26 mouse cellular contexts compared by ENCODE assay signal in genomic region chr2:80683727-80684239, GRCm38 (mm10).
A peak's percentile ranks its signal among the peaks of the same experiment; 100 is the strongest.
DNase-seq lines count a peak whose midpoint lies in the region; ATAC-seq and TF ChIP-seq lines count a peak whose summit lies in the region.
"Had no signal": no experiment of that assay in that cellular context is flagged by ENCODE, and none has a peak within 500 bp of the region (broad histone marks: within the 10 kb centered on the region; RNA-seq: fewer than 3 reads in every experiment).

No protein-coding gene starts in this region.

- no peaks in the 10 kb centered on the region for H3K79me2 ChIP-seq in CH12.LX (replicated peaks; ENCODE audit: control insufficient read depth, extremely low read depth, insufficient read depth, poor library complexity, severe bottlenecking)

- in situ Hi-C loops in CH12.LX (cut with MboI; ENCODE audit: low pct_ligation_motif_present, low pct_unique_long_range_greater_than_20kb, low sequenced_read_pairs): no loop called here

- no peak overlapping the region for H3K27ac ChIP-seq in CH12.LX (ENCODE audit: insufficient read depth, low read depth)
- H3K27ac ChIP-seq in liver, postnatal 0 days (ENCODE audit: low read depth): no peak overlapping the region
- H3K27ac ChIP-seq in intestine, postnatal 0 days (ENCODE audit: low read depth, low read length): no peak overlapping the region
- H3K27ac ChIP-seq: embryonic facial prominence, embryonic 13.5 days; embryonic facial prominence, embryonic 15.5 days; forebrain, embryonic 10.5 days; forebrain, embryonic 12.5 days had no signal

- H3K4me3 ChIP-seq in CH12.LX (replicated peaks in 1 of 3; ENCODE audit: low read depth in 2 of 3, low read length in 2 of 3, poor library complexity in 1 of 3): no peak overlapping the region
- H3K4me3 ChIP-seq in liver, postnatal 0 days (ENCODE audit: low read depth, low read length): no peak overlapping the region
- no peak overlapping the region for H3K4me3 ChIP-seq in intestine, postnatal 0 days (ENCODE audit: low read depth, low read length)
- H3K4me3 ChIP-seq: embryonic facial prominence, embryonic 13.5 days; embryonic facial prominence, embryonic 15.5 days; erythroblast, embryonic 14.5 days; forebrain, embryonic 10.5 days; forebrain, embryonic 12.5 days had no signal

- no peaks in the 10 kb centered on the region for H3K36me3 ChIP-seq in CH12.LX (replicated peaks in 1 of 2; ENCODE audit: control insufficient read depth in 1 of 2, insufficient read depth in 1 of 2, low read length in 1 of 2)
- no peaks in the 10 kb centered on the region for H3K36me3 ChIP-seq in liver, postnatal 0 days (replicated peaks; ENCODE audit: insufficient read depth, low read length)
- H3K36me3 ChIP-seq in intestine, postnatal 0 days (ENCODE audit: control insufficient read depth, insufficient read depth): no peaks in the 10 kb centered on the region
- H3K36me3 ChIP-seq: embryonic facial prominence, embryonic 13.5 days; embryonic facial prominence, embryonic 15.5 days; forebrain, embryonic 10.5 days; forebrain, embryonic 12.5 days; G1E had no signal

- dilution Hi-C loops in CH12.LX (cut with MboI; ENCODE audit: extremely low pct_ligation_motif_present, extremely low pct_unique_long_range_greater_than_20kb, low sequenced_read_pairs): no loop called here

- TF ChIP-seq POLR2A in CH12.LX (IDR thresholded peaks at IDR 0.05; ENCODE audit: low read depth, low read length): no peak

- no peaks in the 10 kb centered on the region for H3K27me3 ChIP-seq in CH12.LX (replicated peaks)
- no peaks in the 10 kb centered on the region for H3K27me3 ChIP-seq in liver, postnatal 0 days (ENCODE audit: insufficient read depth, low read length)
- H3K27me3 ChIP-seq in intestine, postnatal 0 days (replicated peaks; ENCODE audit: control insufficient read depth, insufficient read depth, low read length): no peaks in the 10 kb centered on the region
- H3K27me3 ChIP-seq: embryonic facial prominence, embryonic 13.5 days; embryonic facial prominence, embryonic 15.5 days; forebrain, embryonic 12.5 days; Patski had no signal

- DNase-seq in 416B (ENCODE audit: low read depth) (peak; percentile 42), CH12.LX (ENCODE audit: extremely low read depth) (no peak)
- DNase-seq in CD4-positive, CD25-positive, alpha-beta regulatory T cell, adult 2 months (ENCODE audit: low read depth, low spot score): peak; percentile 4
- DNase-seq in testis, postnatal 14 days (ENCODE audit: low spot score): no peak
- DNase-seq in kidney, postnatal 14 days: no peak
- DNase-seq in liver, postnatal 0 days: no peak
- DNase-seq: adrenal gland, adult 8-10 months; adrenal gland, postnatal 14 days; adrenal gland, postnatal 36 days; B cell, adult 2 months; cerebellum, adult 11-12 months; cerebellum, adult 2 months; cerebellum, adult 9-10 months; cerebellum, postnatal 10 days; cerebellum, postnatal 25 days; forebrain, postnatal 0 days had no signal

- no peak overlapping the region for H3K4me2 ChIP-seq in CH12.LX (ENCODE audit: insufficient read depth, low read depth, poor library complexity, severe bottlenecking)
- no peak overlapping the region for H3K4me2 ChIP-seq in liver, postnatal 0 days (ENCODE audit: low read depth, low read length)
- no peak overlapping the region for H3K4me2 ChIP-seq in intestine, postnatal 0 days (replicated peaks; ENCODE audit: low read depth)
- H3K4me2 ChIP-seq: embryonic facial prominence, embryonic 13.5 days; embryonic facial prominence, embryonic 15.5 days; forebrain, embryonic 12.5 days had no signal

- ATAC-seq in granulocyte monocyte progenitor cell, adult 5-6 weeks (replicated peaks; ENCODE audit: poor library complexity, severe bottlenecking): peak; percentile 75
- ATAC-seq in liver, postnatal 0 days: no peak
- ATAC-seq in intestine, postnatal 0 days: no peak
- ATAC-seq: forebrain, embryonic 14.5 days; forebrain, postnatal 0 days; Patski had no signal

- H3K9ac ChIP-seq in CH12.LX (ENCODE audit: insufficient read depth, low read depth): no peak overlapping the region
- H3K9ac ChIP-seq in liver, postnatal 0 days (replicated peaks): no peak overlapping the region
- no peak overlapping the region for H3K9ac ChIP-seq in intestine, postnatal 0 days (ENCODE audit: low read depth, low read length)
- H3K9ac ChIP-seq: embryonic facial prominence, embryonic 13.5 days; embryonic facial prominence, embryonic 15.5 days; forebrain, embryonic 12.5 days; forebrain, postnatal 0 days had no signal

- peaks cover 0 to 5% of the 10 kb centered on the region in 2 experiments; a peak in 1 of 4 replicates for H3K4me1 ChIP-seq in CH12.LX (ENCODE audit: control insufficient read depth in 1 of 2, insufficient read depth in 2 of 2)
- no peaks in the 10 kb centered on the region for H3K4me1 ChIP-seq in liver, postnatal 0 days (ENCODE audit: insufficient read depth)
- H3K4me1 ChIP-seq in intestine, postnatal 0 days (replicated peaks; ENCODE audit: control insufficient read depth, insufficient read depth, low read length): no peaks in the 10 kb centered on the region
- H3K4me1 ChIP-seq: embryonic facial prominence, embryonic 13.5 days; embryonic facial prominence, embryonic 15.5 days; forebrain, embryonic 12.5 days had no signal

- no peak for TF ChIP-seq CTCF in CH12.LX (conservative IDR thresholded peaks at IDR 0.05 in 1 of 2, IDR thresholded peaks at IDR 0.05 in 1 of 2; ENCODE audit: low read depth in 2 of 2, low read length in 2 of 2)
- no peak for TF ChIP-seq CTCF in liver, postnatal 0 days (IDR thresholded peaks at IDR 0.05; ENCODE audit: low read depth)
- TF ChIP-seq CTCF in intestine, postnatal 0 days (IDR thresholded peaks at IDR 0.05; ENCODE audit: low read depth): no peak

- WGBS in liver, postnatal 0 days (ENCODE audit: insufficient replicate concordance): 65% methylated on average over 6 of the region's 6 CpGs
- 77% methylated on average over 6 of the region's 6 CpGs for WGBS in intestine, postnatal 0 days

- TF ChIP-seq EP300 in CH12.LX (IDR thresholded peaks at IDR 0.05; ENCODE audit: low read length): no peak
- TF ChIP-seq EP300 in liver, postnatal 0 days (IDR thresholded peaks at IDR 0.05; ENCODE audit: low read depth): no peak

- TF ChIP-seq RAD21 in CH12.LX (IDR thresholded peaks at IDR 0.05; ENCODE audit: low read depth, low read length): no peak

- no peaks in the 10 kb centered on the region for H3K9me3 ChIP-seq in CH12.LX (replicated peaks; ENCODE audit: low read length)
- no peaks in the 10 kb centered on the region for H3K9me3 ChIP-seq in liver, postnatal 0 days (ENCODE audit: low read length)
- H3K9me3 ChIP-seq in intestine, postnatal 0 days (ENCODE audit: control insufficient read depth): no peaks in the 10 kb centered on the region
- H3K9me3 ChIP-seq: embryonic facial prominence, embryonic 13.5 days; embryonic facial prominence, embryonic 15.5 days; forebrain, embryonic 10.5 days; forebrain, embryonic 12.5 days; G1E had no signal

TF ChIP-seq in CH12.LX, 34 proteins besides CTCF, POLR2A, EP300 and RAD21:
- TF ChIP-seq E2F4 (IDR thresholded peaks at IDR 0.05; ENCODE audit: insufficient replicate concordance, low read depth, low read length) (no peak), MAX (IDR thresholded peaks at IDR 0.05; ENCODE audit: low read length) (no peak), ZNF384 (IDR thresholded peaks at IDR 0.05; ENCODE audit: low read depth, low read length) (peak; percentile 52; the same call in 1 of the 2 replicates), PAX5 (IDR thresholded peaks at IDR 0.05; ENCODE audit: low read length) (no peak)

Comparison
In these comparisons a context has a peak if more than half of its experiments do, and no peak if none do; other contexts are left out.
1. DNase-seq: peak in 416B (single experiment) and CD4-positive, CD25-positive, alpha-beta regulatory T cell, adult 2 months (single experiment); none in CH12.LX (single experiment), testis, postnatal 14 days (single experiment), kidney, postnatal 14 days (single experiment) and liver, postnatal 0 days (single experiment).